8 mouse cellular contexts compared by ENCODE assay signal in genomic region chr14:25513496-25513895, GRCm38 (mm10). TPM values are rescaled to one million over a fixed set of nuclear protein-coding genes. Genes with fewer than 3 reads are reported as not detected.
A peak's percentile ranks its signal among the peaks of the same experiment; 100 is the strongest.
DNase-seq lines count a peak whose midpoint lies in the region; ATAC-seq lines count a peak whose summit lies in the region.
"Had no signal": no experiment of that assay in that cellular context is flagged by ENCODE, and none has a peak within 500 bp of the region (broad histone marks: within the 10 kb centered on the region; RNA-seq: fewer than 3 reads in every experiment).

No protein-coding gene starts in this region.

- H3K27me3 ChIP-seq in heart, embryonic 12.5 days (replicated peaks): no peaks in the 10 kb centered on the region
- no peaks in the 10 kb centered on the region for H3K27me3 ChIP-seq in limb, embryonic 15.5 days

- no peak overlapping the region for H3K4me2 ChIP-seq in heart, embryonic 12.5 days
- no peak overlapping the region for H3K4me2 ChIP-seq in limb, embryonic 15.5 days

- WGBS in heart, embryonic 12.5 days: 54% methylated on average over 8 of the region's 8 CpGs
- 62% methylated on average over 8 of the region's 8 CpGs for WGBS in limb, embryonic 15.5 days

- no peak overlapping the region for H3K4me3 ChIP-seq in heart, embryonic 12.5 days
- no peak overlapping the region for H3K4me3 ChIP-seq in limb, embryonic 15.5 days

- peak; percentile 47 for DNase-seq in ovary, postnatal 36 days (ENCODE audit: low spot score)
- no peak for DNase-seq in ovary, adult 18-20 months (ENCODE audit: low spot score)
- no peak for DNase-seq in adrenal gland, adult 18-20 months (ENCODE audit: low spot score in 2 of 2)
- DNase-seq in embryo, embryonic 9.5 days (ENCODE audit: extremely low spot score): no peak
- no peak for DNase-seq in embryo, embryonic 10.5 days (ENCODE audit: low spot score)

- H3K4me1 ChIP-seq in heart, embryonic 12.5 days (replicated peaks): peaks cover 97% of the 10 kb centered on the region
- H3K4me1 ChIP-seq in limb, embryonic 15.5 days: peaks cover 98% of the 10 kb centered on the region

- H3K9me3 ChIP-seq in heart, embryonic 12.5 days (replicated peaks): no peaks in the 10 kb centered on the region
- no peaks in the 10 kb centered on the region for H3K9me3 ChIP-seq in limb, embryonic 15.5 days

- peak overlapping the region; percentile 76 for H3K27ac ChIP-seq in heart, embryonic 12.5 days (ENCODE audit: poor library complexity, severe bottlenecking)
- peak overlapping the region; percentile 39; the same call in 1 of the 2 replicates for H3K27ac ChIP-seq in limb, embryonic 15.5 days

- peaks cover 4% of the 10 kb centered on the region for H3K36me3 ChIP-seq in heart, embryonic 12.5 days
- H3K36me3 ChIP-seq in limb, embryonic 15.5 days: peaks cover 29% of the 10 kb centered on the region
- H3K36me3 ChIP-seq: G1E had no signal

- peak overlapping the region; percentile 52; the same call in 1 of the 2 replicates for H3K9ac ChIP-seq in heart, embryonic 12.5 days
- no peak overlapping the region for H3K9ac ChIP-seq in limb, embryonic 15.5 days

- ATAC-seq in heart, embryonic 12.5 days (ENCODE audit: insufficient number of reproducible peaks, low FRiP score): no peak
- no peak for ATAC-seq in limb, embryonic 15.5 days (ENCODE audit: insufficient number of reproducible peaks, low FRiP score, low TSS enrichment, low read depth)

RNA-seq across cellular contexts. Expression of gene Zmiz1, which starts 54.5 kb away (rescaled TPM):
- polyA plus RNA-seq in heart, embryonic 12.5 days (2016; fragmentation: Nextera tagmentation; extraction: Ambion mirVana): 34.2 and 41.4 TPM in 2 replicates
- 41.9 and 50.5 TPM in 2 replicates for polyA plus RNA-seq in limb, embryonic 15.5 days (2015; fragmentation: Nextera tagmentation; extraction: Ambion mirVana)
- total RNA-seq in adrenal gland, adult 18-20 months (2021): 100 to 1,000 TPM in 1 of 2 experiments, 10 to 100 TPM in 1; 89.1 to 116 TPM
